Mouse (Mus musculus) small intestine, adult 2 months (tissue): ENCODE measurements around the gene Actr2. TPM values are rescaled to one million over a fixed set of nuclear protein-coding genes. Genes with fewer than 3 reads are reported as not detected.

Experiments used
- H3K27ac ChIP-seq: fragments of 200-500 bp; 2 replicates; pipeline ENCODE4 v1.5.1; 2012; ENCODE audit warnings: low read depth, low read length, control low read depth, inconsistent platforms; ENCODE audit not compliant: insufficient read depth
- H3K27me3 ChIP-seq: fragments of 200-500 bp; 2 replicates; pipeline ENCODE4 v1.6.1; 2012; ENCODE audit warnings: mild to moderate bottlenecking, moderate library complexity, low read length, inconsistent platforms; ENCODE audit not compliant: control insufficient read depth, insufficient read depth
- H3K36me3 ChIP-seq: fragments of 200-500 bp; 2 replicates; pipeline ENCODE4 v1.6.1; 2012; ENCODE audit warnings: mild to moderate bottlenecking, low read length, control low read depth, inconsistent platforms; ENCODE audit not compliant: control insufficient read depth, insufficient read depth
- H3K4me1 ChIP-seq: fragments of 200-500 bp; 2 replicates; pipeline ENCODE4 v1.6.1; 2012; ENCODE audit warnings: low read length, inconsistent platforms, mixed read lengths; ENCODE audit not compliant: control insufficient read depth, insufficient read depth, insufficient read length
- H3K4me3 ChIP-seq: fragments of 200-500 bp; 2 replicates; pipeline ENCODE4 v1.5.1; 2012; ENCODE audit warnings: low read depth, mild to moderate bottlenecking, control low read depth, inconsistent platforms, low read length, moderate library complexity
- CTCF ChIP-seq: fragments of 200-500 bp; IDR thresholded peaks from 2 replicates; pipeline ENCODE4 v1.5.1; 2012; ENCODE audit warnings: low read depth, mild to moderate bottlenecking, control low read depth, inconsistent platforms, low read length, moderate library complexity, mixed read lengths; ENCODE audit not compliant: insufficient replicate concordance, insufficient read length; ENCODE audit errors: extremely low read depth
- POLR2A ChIP-seq: fragments of 200-500 bp; IDR thresholded peaks from 2 replicates; pipeline ENCODE4 v1.6.1; 2012; ENCODE audit warnings: low read depth, mild to moderate bottlenecking, control low read depth, inconsistent platforms, low read length, moderate library complexity
- WGBS: fragments of 180-500 bp; shearing (Covaris S2); methylation state at CpG from one replicate; pipeline ENCODE4 v1.1.7; 2018; 5-methylcytosine and 5-hydroxymethylcytosine counted together
- polyA plus RNA-seq: library from polyadenylated mRNA; depleted of rRNA; stranded (reverse); fragments of >200 nt; gene quantifications from 2 replicates; pipeline ENCODE4 v1.2.3, GENCODE M21; 2012; rRNA removed

Gene Actr2
- polyA plus RNA-seq, 1 experiment: 10.7 TPM

GRCm38 (mm10) chr11:20022911-20023482 lies 89.7 kb downstream of the Actr2 start:
- no peaks in the 10 kb centered on the region for H3K4me1 ChIP-seq
- no peak overlapping the region for H3K27ac ChIP-seq
- WGBS: 92% methylated on average over 14 of the region's 14 CpGs
- H3K27me3 ChIP-seq: no peaks in the 10 kb centered on the region
- H3K36me3 ChIP-seq: peaks cover 43% of the 10 kb centered on the region
- no peak overlapping the region for H3K4me3 ChIP-seq
- no peak for TF ChIP-seq POLR2A
- no peak for TF ChIP-seq CTCF

GRCm38 (mm10) chr11:20022462-20022861 lies 90.3 kb downstream of the Actr2 start:
- no peak overlapping the region for H3K4me3 ChIP-seq
- no peak for TF ChIP-seq CTCF
- no peak for TF ChIP-seq POLR2A
- H3K27ac ChIP-seq: no peak overlapping the region
- H3K27me3 ChIP-seq: no peaks in the 10 kb centered on the region
- no peaks in the 10 kb centered on the region for H3K4me1 ChIP-seq
- peaks cover 46% of the 10 kb centered on the region for H3K36me3 ChIP-seq
- 91% methylated on average over 2 of the region's 2 CpGs for WGBS

GRCm38 (mm10) chr11:20020720-20021119 lies 92.0 kb downstream of the Actr2 start:
- no peaks in the 10 kb centered on the region for H3K4me1 ChIP-seq
- peaks cover 49% of the 10 kb centered on the region for H3K36me3 ChIP-seq
- TF ChIP-seq POLR2A: no peak
- no peak for TF ChIP-seq CTCF
- H3K4me3 ChIP-seq: no peak overlapping the region
- H3K27ac ChIP-seq: no peak overlapping the region
- WGBS: 98% methylated on average over 35 of the region's 35 CpGs
- H3K27me3 ChIP-seq: no peaks in the 10 kb centered on the region

- WGBS: 97% methylated on average over 2 of the region's 2 CpGs
- H3K4me1 ChIP-seq: no peaks in the 10 kb centered on the region
- no peak for TF ChIP-seq CTCF
- TF ChIP-seq POLR2A: no peak
- peaks cover 49% of the 10 kb centered on the region for H3K36me3 ChIP-seq
- H3K4me3 ChIP-seq: no peak overlapping the region
- H3K27ac ChIP-seq: no peak overlapping the region
- no peaks in the 10 kb centered on the region for H3K27me3 ChIP-seq
These were observed 93.8 kb downstream of the Actr2 start for GRCm38 (mm10) chr11:20018905-20019304.

GRCm38 (mm10) chr11:20017937-20018336 lies 94.8 kb downstream of the Actr2 start:
- peaks cover 49% of the 10 kb centered on the region for H3K36me3 ChIP-seq
- H3K27ac ChIP-seq: no peak overlapping the region
- WGBS: 95% methylated on average over 13 of the region's 13 CpGs
- no peak overlapping the region for H3K4me3 ChIP-seq
- H3K4me1 ChIP-seq: no peaks in the 10 kb centered on the region
- no peak for TF ChIP-seq CTCF
- no peak for TF ChIP-seq POLR2A
- H3K27me3 ChIP-seq: no peaks in the 10 kb centered on the region

- 95% methylated on average over 3 of the region's 3 CpGs for WGBS
- no peaks in the 10 kb centered on the region for H3K27me3 ChIP-seq
- peaks cover 24% of the 10 kb centered on the region for H3K36me3 ChIP-seq
These were observed 99.3 kb downstream of the Actr2 start for GRCm38 (mm10) chr11:20013366-20013765.

More at GRCm38 (mm10) chr11:20013366-20013765, 99.3 kb downstream of the Actr2 start:
- Histone ChIP-seq H3K4me1 (no peaks in the 10 kb centered on the region), H3K4me3 (no peak overlapping the region), H3K27ac (no peak overlapping the region)
- TF ChIP-seq POLR2A: no peak
- no peak for TF ChIP-seq CTCF

Other genes with a start within 250 kb of the Actr2 start
- 8.2 and 21.2 TPM in 2 replicates for gene Spred2, start 188.5 kb downstream of the Actr2 start, polyA plus RNA-seq
- gene Rab1a, start 88.5 kb upstream of the Actr2 start, polyA plus RNA-seq: 27.7 and 60.0 TPM in 2 replicates
- gene Cep68, start 136.5 kb upstream of the Actr2 start, polyA plus RNA-seq: 3.5 and 4.6 TPM in 2 replicates
- gene Slc1a4, start 219.8 kb upstream of the Actr2 start, polyA plus RNA-seq: 3.3 and 4.3 TPM in 2 replicates